In the genomic region with DNA sequence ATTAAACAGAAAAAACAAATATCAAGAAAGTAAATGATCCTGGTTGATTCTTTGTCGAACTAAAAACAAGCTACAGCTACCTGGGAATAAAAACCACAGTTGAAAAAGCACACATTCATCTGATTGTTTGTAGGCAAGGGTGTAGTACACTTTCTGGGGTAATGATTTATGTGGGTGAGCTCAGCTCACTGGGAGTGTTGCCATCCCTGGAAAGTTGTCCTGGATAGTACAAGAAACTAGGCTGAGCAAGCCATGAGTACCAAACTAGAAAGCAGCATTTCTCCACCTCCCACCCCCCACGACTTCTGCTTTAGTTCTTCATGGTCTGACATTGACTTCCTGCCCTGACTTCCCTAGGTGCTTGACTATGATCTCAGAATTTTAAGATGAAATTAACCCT, we compare ENCODE assay signal across 29 mouse cellular contexts.
DNase-seq lines count a peak whose midpoint lies in the region; ATAC-seq and TF ChIP-seq lines count a peak whose summit lies in the region.
"Had no signal": no experiment of that assay in that cellular context is flagged by ENCODE, and none has a peak within 500 bp of the region (broad histone marks: within the 10 kb centered on the region; RNA-seq: fewer than 3 reads in every experiment).

No protein-coding gene starts in this region.

- H3K9me3 ChIP-seq in liver, postnatal 0 days (ENCODE audit: low read length), result no peaks in the 10 kb centered on the region
- H3K9me3 ChIP-seq: embryonic facial prominence, embryonic 10.5 days; embryonic facial prominence, embryonic 13.5 days; forebrain, embryonic 12.5 days; forebrain, embryonic 15.5 days; hindbrain, embryonic 12.5 days; hindbrain, embryonic 15.5 days had no signal

- TF ChIP-seq CTCF in liver, adult 2 months (IDR thresholded peaks at IDR 0.05; ENCODE audit: low read depth, low read length), result no peak
- no peak for TF ChIP-seq CTCF in liver, postnatal 0 days (IDR thresholded peaks at IDR 0.05; ENCODE audit: low read depth)

- ATAC-seq in liver, postnatal 0 days, result no peak
- ATAC-seq: forebrain, embryonic 15.5 days; Patski had no signal

- no peak overlapping the region for H3K27ac ChIP-seq in liver, adult 2 months (replicated peaks; ENCODE audit: insufficient read depth, low read depth, low read length)
- no peak overlapping the region for H3K27ac ChIP-seq in liver, postnatal 0 days (ENCODE audit: low read depth)
- H3K27ac ChIP-seq: embryonic facial prominence, embryonic 10.5 days; embryonic facial prominence, embryonic 13.5 days; forebrain, embryonic 12.5 days; forebrain, embryonic 15.5 days; gastrocnemius, adult 2 months; hindbrain, embryonic 12.5 days; hindbrain, embryonic 15.5 days had no signal

- 63% methylated on average over 2 of the region's 2 CpGs for WGBS in liver, adult 2 months
- WGBS in liver, postnatal 0 days (ENCODE audit: insufficient replicate concordance), result 46% methylated on average over 2 of the region's 2 CpGs

- H3K4me1 ChIP-seq in liver, adult 2 months (ENCODE audit: control insufficient read depth, insufficient read depth, low read length), result no peaks in the 10 kb centered on the region
- H3K4me1 ChIP-seq in liver, postnatal 0 days (ENCODE audit: insufficient read depth), result no peaks in the 10 kb centered on the region
- H3K4me1 ChIP-seq: embryonic facial prominence, embryonic 10.5 days; embryonic facial prominence, embryonic 13.5 days; forebrain, embryonic 12.5 days; forebrain, embryonic 15.5 days; hindbrain, embryonic 12.5 days; hindbrain, embryonic 15.5 days had no signal

- no peak for TF ChIP-seq POLR2A in liver, adult 2 months (IDR thresholded peaks at IDR 0.05; ENCODE audit: extremely low read depth, insufficient read depth, low read length)

- H3K36me3 ChIP-seq in liver, adult 2 months (ENCODE audit: control insufficient read depth, insufficient read depth, low read length), result no peaks in the 10 kb centered on the region
- no peaks in the 10 kb centered on the region for H3K36me3 ChIP-seq in liver, postnatal 0 days (replicated peaks; ENCODE audit: insufficient read depth, low read length)
- H3K36me3 ChIP-seq: embryonic facial prominence, embryonic 10.5 days; embryonic facial prominence, embryonic 13.5 days; forebrain, embryonic 12.5 days; forebrain, embryonic 15.5 days; G1E; hindbrain, embryonic 12.5 days; hindbrain, embryonic 15.5 days had no signal

- no peak overlapping the region for H3K4me2 ChIP-seq in liver, postnatal 0 days (ENCODE audit: low read depth, low read length)
- H3K4me2 ChIP-seq: embryonic facial prominence, embryonic 13.5 days; forebrain, embryonic 12.5 days; forebrain, embryonic 15.5 days; heart, embryonic 11.5 days; hindbrain, embryonic 12.5 days; hindbrain, embryonic 15.5 days had no signal

- H3K27me3 ChIP-seq in liver, adult 2 months (ENCODE audit: control insufficient read depth, insufficient read depth, low read length), result no peaks in the 10 kb centered on the region
- no peaks in the 10 kb centered on the region for H3K27me3 ChIP-seq in liver, postnatal 0 days (ENCODE audit: insufficient read depth, low read length)
- H3K27me3 ChIP-seq: CH12.LX; embryonic facial prominence, embryonic 13.5 days; forebrain, embryonic 12.5 days; forebrain, embryonic 15.5 days; hindbrain, embryonic 12.5 days; hindbrain, embryonic 15.5 days; Patski had no signal

- no peak for TF ChIP-seq EP300 in liver, postnatal 0 days (IDR thresholded peaks at IDR 0.05; ENCODE audit: low read depth)

- no peak overlapping the region for H3K4me3 ChIP-seq in liver, adult 2 months (ENCODE audit: insufficient read depth, low read depth, low read length)
- no peak overlapping the region for H3K4me3 ChIP-seq in liver, postnatal 0 days (ENCODE audit: low read depth, low read length)
- H3K4me3 ChIP-seq: embryonic facial prominence, embryonic 10.5 days; embryonic facial prominence, embryonic 13.5 days; erythroblast, embryonic 14.5 days; forebrain, embryonic 12.5 days; forebrain, embryonic 15.5 days; gastrocnemius, adult 2 months; hindbrain, embryonic 12.5 days; hindbrain, embryonic 15.5 days had no signal

- no peak overlapping the region for H3K9ac ChIP-seq in liver, adult 2 months (ENCODE audit: low read depth, low read length)
- no peak overlapping the region for H3K9ac ChIP-seq in liver, postnatal 0 days (replicated peaks)
- H3K9ac ChIP-seq: embryonic facial prominence, embryonic 13.5 days; forebrain, embryonic 12.5 days; forebrain, embryonic 15.5 days; hindbrain, embryonic 12.5 days; hindbrain, embryonic 15.5 days had no signal

- DNase-seq in layer of hippocampus, adult 9-11 months, result peak; percentile 5
- no peak for DNase-seq in layer of hippocampus, adult 8-10 months (ENCODE audit: low spot score in 2 of 2)
- peak; percentile 43 for DNase-seq in liver, adult 2 months (ENCODE audit: extremely low read depth, low read depth, low spot score)
- DNase-seq in liver, postnatal 0 days, result no peak
- peak; percentile 3 for DNase-seq in urinary bladder, postnatal 14 days (ENCODE audit: low spot score)
- DNase-seq in urinary bladder, postnatal 36 days (ENCODE audit: low spot score in 2 of 2), result no peak
- no peak for DNase-seq in cerebellum, postnatal 14 days
- DNase-seq: adrenal gland, postnatal 10 days; adrenal gland, postnatal 36 days; B cell, adult 2 months; cerebellum, adult 11 months; cerebellum, adult 2 months; cerebellum, adult 9-11 months; cerebellum, postnatal 36 days; embryo, embryonic 11 days; gastrocnemius, adult 2 months; gastrocnemius, postnatal 14 days; heart, adult 11 months had no signal

- H3K79me2 ChIP-seq in liver, adult 2 months (ENCODE audit: control insufficient read depth, insufficient read depth, low read length), result no peaks in the 10 kb centered on the region

Comparison
In these comparisons a context has a peak if more than half of its experiments do, and no peak if none do; other contexts are left out.
1. DNase-seq: peak in layer of hippocampus, adult 9-11 months (single experiment), liver, adult 2 months (single experiment) and urinary bladder, postnatal 14 days (single experiment); none in layer of hippocampus, adult 8-10 months (0 of 2), liver, postnatal 0 days (single experiment), urinary bladder, postnatal 36 days (0 of 2) and cerebellum, postnatal 14 days (0 of 2).